Mouse (Mus musculus): ENCODE measurements around the gene Thsd1.

DNA sequence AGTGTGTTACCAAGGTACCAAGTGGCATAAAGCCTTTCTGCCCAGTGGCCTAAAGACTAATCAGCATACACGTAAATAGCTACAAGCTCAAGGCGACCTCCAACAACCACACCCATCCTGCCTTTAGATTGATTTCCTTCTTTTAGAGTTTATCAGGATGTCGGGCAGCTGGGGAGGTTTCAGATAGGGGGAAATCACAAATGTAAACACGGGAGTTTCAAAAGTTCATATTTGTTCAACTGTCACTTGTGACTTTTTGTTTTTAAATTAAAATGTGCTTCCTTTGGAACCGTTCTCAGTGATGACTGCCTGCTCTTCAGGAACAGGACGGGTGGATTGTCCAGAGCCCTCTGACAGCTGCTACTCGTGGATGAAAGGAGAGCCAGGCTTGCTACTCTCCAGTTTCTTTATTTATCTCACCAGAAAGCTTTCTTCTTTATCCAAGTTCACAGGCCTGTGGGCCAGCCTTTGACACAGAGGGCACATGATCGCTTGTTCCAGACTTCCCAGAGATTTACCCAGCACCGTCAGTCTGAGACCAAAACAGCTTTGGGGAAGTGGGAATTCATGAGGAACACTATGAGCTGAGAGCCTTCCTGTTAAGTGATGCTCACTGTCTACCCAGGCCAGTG lies 33.1 kb downstream of the Thsd1 start:
- no peak for TF ChIP-seq CTCF (conservative IDR thresholded peaks at IDR 0.05; ENCODE audit: low read length)
- TF ChIP-seq POU5F1 (IDR thresholded peaks at IDR 0.05; ENCODE audit: borderline replicate concordance, low read length): no peak
